16 mouse cellular contexts compared by ENCODE assay signal in the genomic region with DNA sequence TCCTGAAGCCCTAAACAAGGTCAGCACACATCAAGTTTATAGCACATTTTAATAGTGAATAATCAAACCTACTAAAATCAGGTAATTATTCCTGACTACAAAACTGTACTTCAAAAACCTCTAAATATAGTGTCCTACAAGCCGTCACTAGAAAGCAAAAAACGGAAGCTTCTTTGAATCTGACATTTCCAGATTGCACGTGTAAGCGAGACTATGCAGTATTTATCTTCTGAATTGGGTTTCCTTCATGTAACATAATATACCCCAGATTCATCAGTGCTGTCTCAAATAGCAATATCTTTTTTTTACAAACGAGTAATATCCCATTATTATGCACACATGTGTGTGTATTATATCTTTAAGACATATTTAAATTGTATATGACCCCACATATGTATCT. TPM values are rescaled to one million over a fixed set of nuclear protein-coding genes. Genes with fewer than 3 reads are reported as not detected.
DNase-seq lines count a peak whose midpoint lies in the region; TF ChIP-seq lines count a peak whose summit lies in the region.
"Had no signal": no experiment of that assay in that cellular context is flagged by ENCODE, and none has a peak within 500 bp of the region (broad histone marks: within the 10 kb centered on the region; RNA-seq: fewer than 3 reads in every experiment).

No protein-coding gene starts in this region.

- no peak overlapping the region for H3K4me3 ChIP-seq in MEL (ENCODE audit: control insufficient read depth in 1 of 2, insufficient read depth in 1 of 2, low read depth in 2 of 2, low read length in 2 of 2)

- no peak overlapping the region for H3K9ac ChIP-seq in MEL (ENCODE audit: control insufficient read depth, low read depth, low read length, poor library complexity, severe bottlenecking)

- H3K27ac ChIP-seq in MEL (ENCODE audit: control insufficient read depth, low read depth, low read length): no peak overlapping the region

- DNase-seq in MEL (ENCODE audit: low read depth, low spot score): peak; percentile 56
- DNase-seq in thymus, postnatal 0 days (ENCODE audit: low spot score): no peak
- DNase-seq: adrenal gland, adult 2 months; adrenal gland, adult 8-10 months; adrenal gland, postnatal 10 days; adrenal gland, postnatal 14 days; adrenal gland, postnatal 25 days; adrenal gland, postnatal 36 days; B cell, adult 2 months; cerebellum, adult 11 months; cerebellum, adult 11-12 months; cerebellum, adult 18-20 months; cerebellum, adult 2 months; cerebellum, adult 8-10 months had no signal

- no peak for TF ChIP-seq CTCF in MEL (IDR thresholded peaks at IDR 0.05 in 2 of 3, conservative IDR thresholded peaks at IDR 0.05 in 1 of 3; ENCODE audit: control insufficient read depth in 1 of 3, insufficient read depth in 1 of 3, low read depth in 2 of 3, low read length in 3 of 3, poor library complexity in 1 of 3, severe bottlenecking in 1 of 3)

- H3K79me2 ChIP-seq in MEL (ENCODE audit: control insufficient read depth, insufficient read depth, low read length, poor library complexity): no peaks in the 10 kb centered on the region

- H3K36me3 ChIP-seq in MEL (ENCODE audit: control insufficient read depth in 1 of 2, insufficient read depth in 2 of 2, low read length in 2 of 2): peaks cover 0 to 25% of the 10 kb centered on the region in 2 experiments; a peak in 2 of 4 replicates

- no peak for TF ChIP-seq POLR2A in MEL (IDR thresholded peaks at IDR 0.05; ENCODE audit: control insufficient read depth in 1 of 2, insufficient read depth in 1 of 2, low read depth in 1 of 2, low read length in 2 of 2, poor library complexity in 1 of 2)

- peaks cover 10 to 21% of the 10 kb centered on the region in 2 experiments for H3K4me1 ChIP-seq in MEL (ENCODE audit: control insufficient read depth in 1 of 2, insufficient read depth in 2 of 2, low read length in 2 of 2)

- H3K9me3 ChIP-seq in MEL (replicated peaks; ENCODE audit: insufficient read depth, low read length): no peaks in the 10 kb centered on the region
- H3K9me3 ChIP-seq: G1E had no signal

- TF ChIP-seq RAD21 in MEL (IDR thresholded peaks at IDR 0.05; ENCODE audit: low read depth, low read length): no peak

- no peaks in the 10 kb centered on the region for H3K27me3 ChIP-seq in MEL (ENCODE audit: control insufficient read depth in 1 of 2, insufficient read depth in 2 of 2, low read length in 2 of 2)
- H3K27me3 ChIP-seq: CH12.LX had no signal

- peak; percentile 40 to 67; a peak in 3 of 4 replicates for TF ChIP-seq EP300 in MEL (IDR thresholded peaks at IDR 0.05; ENCODE audit: low read depth in 1 of 2, low read length in 2 of 2)

TF ChIP-seq in MEL, 35 proteins besides CTCF, POLR2A, EP300 and RAD21:
- TF ChIP-seq POLR2AphosphoS2 (IDR thresholded peaks at IDR 0.05; ENCODE audit: low read length): no peak
- TF ChIP-seq POLR2AphosphoS5 (IDR thresholded peaks at IDR 0.05; ENCODE audit: borderline replicate concordance, low read depth, low read length): no peak
- TF ChIP-seq TCF12 (IDR thresholded peaks at IDR 0.05; ENCODE audit: low read depth, low read length): peak; percentile 26; the same call in 1 of the 2 replicates
- no peak for TF ChIP-seq ZC3H11A (IDR thresholded peaks at IDR 0.05; ENCODE audit: low read depth, low read length)
- peak; percentile 59 for TF ChIP-seq MAX (IDR thresholded peaks at IDR 0.05; ENCODE audit: low read length)
- TF ChIP-seq MYB (IDR thresholded peaks at IDR 0.05; ENCODE audit: low read depth, low read length): no peak
- no peak for TF ChIP-seq CHD1 (IDR thresholded peaks at IDR 0.05; ENCODE audit: low read depth, low read length)
- peak; percentile 63 for TF ChIP-seq SIN3A (IDR thresholded peaks at IDR 0.05; ENCODE audit: low read length)
- no peak for TF ChIP-seq USF1 (IDR thresholded peaks at IDR 0.05; ENCODE audit: low read depth, low read length)
- no peak for TF ChIP-seq ELF1 (IDR thresholded peaks at IDR 0.05; ENCODE audit: low read depth, low read length)
- no peak for TF ChIP-seq HCFC1 (IDR thresholded peaks at IDR 0.05; ENCODE audit: low read depth, low read length)
- TF ChIP-seq MYC (IDR thresholded peaks at IDR 0.05; ENCODE audit: low read depth, low read length): peak; percentile 79; the same call in 1 of the 2 replicates
- TF ChIP-seq MAFK (IDR thresholded peaks at IDR 0.05; ENCODE audit: borderline replicate concordance, low read depth, low read length): peak; percentile 19; the same call in 1 of the 2 replicates
- TF ChIP-seq RCOR1 (IDR thresholded peaks at IDR 0.05; ENCODE audit: low read depth, low read length): peak; percentile 98
- TF ChIP-seq BHLHE40 (IDR thresholded peaks at IDR 0.05; ENCODE audit: borderline replicate concordance, low read depth, low read length): peak; percentile 98
- TF ChIP-seq ETS1 (IDR thresholded peaks at IDR 0.05; ENCODE audit: low read depth, low read length): peak; percentile 33; the same call in 1 of the 2 replicates
- peak; percentile 87 for TF ChIP-seq MXI1 (IDR thresholded peaks at IDR 0.05; ENCODE audit: low read depth, low read length)
- peak; percentile 33; the same call in 1 of the 2 replicates for TF ChIP-seq TAL1 (IDR thresholded peaks at IDR 0.05; ENCODE audit: low read length)
- TF ChIP-seq ZMIZ1 (IDR thresholded peaks at IDR 0.05; ENCODE audit: low read depth, low read length): no peak
- TF ChIP-seq GATA1 (IDR thresholded peaks at IDR 0.05; ENCODE audit: low read depth, low read length): peak; percentile 48; the same call in 1 of the 2 replicates
- no peak for TF ChIP-seq UBTF (IDR thresholded peaks at IDR 0.05; ENCODE audit: borderline replicate concordance, insufficient read depth, low read depth, low read length)

RNA-seq across cellular contexts. Expression of a gene that starts 54.8 kb away (rescaled TPM):
- 2.6 and 2.9 TPM in 2 replicates for total RNA-seq in MEL (2012; rRNA removed)
- polyA plus RNA-seq in MEL (2012; ENCODE audit: insufficient read depth in 1 of 2, insufficient read length in 2 of 2, low read depth in 1 of 2, low replicate concordance in 2 of 2, missing spikeins in 1 of 2): under 1 TPM in 1 of 2 experiments, not detected in 1; 0.38 TPM
- 0.60 and 0.91 TPM in 2 replicates for polyA plus RNA-seq in thymus, postnatal 0 days (2015; fragmentation: Nextera tagmentation; extraction: Ambion mirVana)
- total RNA-seq: CH12.LX had no signal
